Mouse (Mus musculus) cerebellum, adult 9-11 months (tissue): ENCODE results near the gene Sae1.

Source experiments
- DNase-seq: peaks from one replicate; pipeline ENCODE4 v3.0.0; 2022

The Sae1 gene

GRCm38 (mm10) chr7:16387160-16388041 lies at the start of gene Sae1:
Sae1 (minus strand) TSS chr7:16387806.
- DNase-seq: peak; percentile 99

GRCm38 (mm10) chr7:16435088-16435487 lies 47.5 kb upstream of the Sae1 start:
- DNase-seq: no peak

- no peak for DNase-seq
Observed at GRCm38 (mm10) chr7:16433352-16433971, 45.9 kb upstream of the Sae1 start.

- DNase-seq: peak; percentile 71
Observed at GRCm38 (mm10) chr7:16426129-16426729, 38.6 kb upstream of the Sae1 start.

GRCm38 (mm10) chr7:16425721-16426120 lies 38.1 kb upstream of the Sae1 start:
- DNase-seq: no peak

GRCm38 (mm10) chr7:16423731-16424130 lies 36.1 kb upstream of the Sae1 start:
- DNase-seq: no peak

- no peak for DNase-seq
Observed at GRCm38 (mm10) chr7:16422222-16422856, 34.7 kb upstream of the Sae1 start.

- no peak for DNase-seq
Observed at GRCm38 (mm10) chr7:16420493-16421118, 33.0 kb upstream of the Sae1 start.

GRCm38 (mm10) chr7:16418713-16419112 lies 31.1 kb upstream of the Sae1 start:
- DNase-seq: no peak

GRCm38 (mm10) chr7:16417141-16417771 lies 29.6 kb upstream of the Sae1 start:
- no peak for DNase-seq

- no peak for DNase-seq
Observed at GRCm38 (mm10) chr7:16415426-16415825, 27.8 kb upstream of the Sae1 start.

- no peak for DNase-seq
Observed at GRCm38 (mm10) chr7:16412930-16413329, 25.3 kb upstream of the Sae1 start.

- no peak for DNase-seq
Observed at GRCm38 (mm10) chr7:16412220-16412896, 24.8 kb upstream of the Sae1 start.

- DNase-seq: no peak
Observed at GRCm38 (mm10) chr7:16411100-16411499, 23.5 kb upstream of the Sae1 start.

- no peak for DNase-seq
Observed at GRCm38 (mm10) chr7:16406978-16407377, 19.4 kb upstream of the Sae1 start.

- DNase-seq: peak; percentile 42
Observed at GRCm38 (mm10) chr7:16405516-16406351, 18.1 kb upstream of the Sae1 start.

GRCm38 (mm10) chr7:16405073-16405455 lies 17.5 kb upstream of the Sae1 start:
- peak; percentile 62 for DNase-seq

GRCm38 (mm10) chr7:16404315-16405072 lies 16.9 kb upstream of the Sae1 start:
- peak; percentile 39 for DNase-seq

- peak; percentile 39 for DNase-seq
Observed at GRCm38 (mm10) chr7:16402968-16403948, 15.7 kb upstream of the Sae1 start.
